Mouse (Mus musculus): ENCODE data around the gene Yif1b. TPM values are rescaled to one million over a fixed set of nuclear protein-coding genes. Genes with fewer than 3 reads are reported as not detected.
A peak's percentile ranks its signal among the peaks of the same experiment; 100 is the strongest.

Gene Yif1b
- polyA plus RNA-seq, 1 experiment from 2014 or later: 110 TPM

DNA sequence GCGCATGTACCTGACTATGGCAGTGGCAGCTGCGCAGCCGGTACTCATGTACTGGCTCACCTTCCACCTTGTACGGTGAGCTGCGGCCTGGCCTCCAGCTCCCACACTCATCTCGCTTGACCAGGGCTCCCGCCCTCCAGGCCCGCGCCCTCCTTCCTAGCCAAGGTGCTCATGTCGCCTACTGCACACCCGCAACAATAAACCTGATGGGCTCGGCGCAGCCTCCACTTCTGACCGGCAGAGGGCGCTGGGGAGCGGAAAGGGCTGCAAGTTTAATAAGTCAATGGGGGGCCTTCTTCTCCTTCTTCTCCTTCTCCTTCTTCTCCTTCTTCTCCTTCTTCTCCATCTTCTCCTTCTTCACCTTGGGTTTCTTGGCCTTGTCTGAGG is 9.2 kb downstream of the Yif1b start:
- H3K4me2 ChIP-seq (ENCODE audit: low read depth, low read length): peak overlapping the region; percentile 50
- peak; percentile 44 for DNase-seq (ENCODE audit: low spot score)
- no peak; the same call in 1 of the 2 replicates for ATAC-seq (ENCODE audit: low read depth)
- no peaks in the 10 kb centered on the region for H3K9me3 ChIP-seq (ENCODE audit: control insufficient read depth, low read length)
- no peak overlapping the region for H3K27ac ChIP-seq (replicated peaks; ENCODE audit: low read depth, low read length)
- no peaks in the 10 kb centered on the region for H3K4me1 ChIP-seq (ENCODE audit: control insufficient read depth, insufficient read depth, low read length)
- H3K36me3 ChIP-seq (ENCODE audit: control insufficient read depth, insufficient read depth, low read length): peaks cover 30% of the 10 kb centered on the region
- H3K27me3 ChIP-seq (replicated peaks; ENCODE audit: control insufficient read depth, insufficient read depth, low read length): peaks cover 6% of the 10 kb centered on the region; the same call in 1 of the 2 replicates
- no peak overlapping the region for H3K9ac ChIP-seq (ENCODE audit: low read depth, low read length)
- WGBS: 22% methylated on average over 14 of the region's 16 CpGs
- peak overlapping the region; percentile 21; the same call in 1 of the 2 replicates for H3K4me3 ChIP-seq (ENCODE audit: low read depth, low read length)

DNA sequence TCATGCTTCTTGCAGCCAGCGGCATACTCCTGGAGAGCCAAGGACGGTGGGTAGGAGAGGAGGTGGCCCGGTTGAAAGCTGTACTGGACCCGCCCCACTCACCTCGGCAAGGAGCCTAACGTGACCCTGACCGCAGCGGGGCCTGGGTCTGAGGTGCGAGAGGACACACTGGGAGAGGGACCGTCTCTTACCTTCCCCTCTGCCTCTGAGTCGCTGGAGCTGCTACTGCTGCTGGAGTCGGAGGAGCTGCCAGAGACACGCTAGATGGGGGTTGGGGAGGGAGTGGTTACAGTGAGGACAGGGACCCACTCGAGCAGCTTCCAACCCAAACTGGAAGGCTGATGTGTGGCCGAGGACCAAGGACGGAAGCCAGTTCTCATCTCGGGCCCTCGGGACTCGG is 9.6 kb downstream of the Yif1b start:
- H3K9ac ChIP-seq (ENCODE audit: low read depth, low read length): peak overlapping the region; percentile 14; the same call in 1 of the 2 replicates
- peaks cover 6% of the 10 kb centered on the region; the same call in 1 of the 2 replicates for H3K27me3 ChIP-seq (replicated peaks; ENCODE audit: control insufficient read depth, insufficient read depth, low read length)
- no peak overlapping the region for H3K27ac ChIP-seq (replicated peaks; ENCODE audit: low read depth, low read length)
- no peaks in the 10 kb centered on the region for H3K4me1 ChIP-seq (ENCODE audit: control insufficient read depth, insufficient read depth, low read length)
- no peaks in the 10 kb centered on the region for H3K9me3 ChIP-seq (ENCODE audit: control insufficient read depth, low read length)
- H3K4me2 ChIP-seq (ENCODE audit: low read depth, low read length): peak overlapping the region; percentile 50
- H3K36me3 ChIP-seq (ENCODE audit: control insufficient read depth, insufficient read depth, low read length): peaks cover 30% of the 10 kb centered on the region
- WGBS: 14% methylated on average over 18 of the region's 19 CpGs
- ATAC-seq (ENCODE audit: low read depth) (no peak), DNase-seq (ENCODE audit: low spot score) (no peak)
- H3K4me3 ChIP-seq (ENCODE audit: low read depth, low read length): peak overlapping the region; percentile 21

- DNase-seq (ENCODE audit: low spot score): no peak
- ATAC-seq (ENCODE audit: low read depth): no peak
- H3K4me1 ChIP-seq (ENCODE audit: control insufficient read depth, insufficient read depth, low read length): no peaks in the 10 kb centered on the region
- H3K9ac ChIP-seq (ENCODE audit: low read depth, low read length): peak within 1 kb of the TSS; percentile 14; the same call in 1 of the 2 replicates
- no peaks in the 10 kb centered on the region for H3K9me3 ChIP-seq (ENCODE audit: control insufficient read depth, low read length)
- 19% methylated on average over 20 of the region's 20 CpGs for WGBS
- H3K36me3 ChIP-seq (ENCODE audit: control insufficient read depth, insufficient read depth, low read length): peaks cover 30% of the 10 kb centered on the region
- H3K4me3 ChIP-seq (ENCODE audit: low read depth, low read length): peak within 1 kb of the TSS; percentile 21
- peak within 1 kb of the TSS; percentile 50 for H3K4me2 ChIP-seq (ENCODE audit: low read depth, low read length)
- no peak within 1 kb of the TSS for H3K27ac ChIP-seq (replicated peaks; ENCODE audit: low read depth, low read length)
- H3K27me3 ChIP-seq (replicated peaks; ENCODE audit: control insufficient read depth, insufficient read depth, low read length): peaks cover 6% of the 10 kb centered on the region; the same call in 1 of the 2 replicates
Observed at GRCm38 (mm10) chr7:29248261-29248841, 10.2 kb downstream of the Yif1b start, which contains the start of gene 2200002D01Rik. TSS of gene 2200002D01Rik (minus strand) at chr7:29248466.

DNA sequence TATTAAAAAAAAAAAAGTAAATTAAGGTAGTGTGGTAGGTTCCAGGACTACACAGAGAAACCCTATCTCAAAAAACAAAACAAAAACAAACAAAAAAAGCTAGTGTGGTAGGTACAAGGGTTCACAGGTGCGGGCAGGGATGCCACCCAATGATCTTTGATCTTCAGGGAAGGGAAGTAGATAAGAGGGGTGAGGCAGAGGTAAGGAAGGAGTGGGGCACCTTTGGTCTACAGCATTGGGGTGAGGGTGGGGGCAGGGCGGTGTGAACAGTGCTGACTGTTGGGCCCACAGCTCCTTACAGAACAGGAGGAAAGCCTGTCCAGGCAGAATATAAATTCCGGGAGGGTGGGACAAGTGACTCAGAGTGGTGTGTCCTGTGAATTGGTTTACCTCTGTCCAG is 13.0 kb downstream of the Yif1b start:
- no peak overlapping the region for H3K4me3 ChIP-seq (ENCODE audit: low read depth, low read length)
- no peaks in the 10 kb centered on the region for H3K4me1 ChIP-seq (ENCODE audit: control insufficient read depth, insufficient read depth, low read length)
- WGBS: 91% methylated on average over 2 of the region's 3 CpGs
- H3K27me3 ChIP-seq (replicated peaks; ENCODE audit: control insufficient read depth, insufficient read depth, low read length): peaks cover 6% of the 10 kb centered on the region; the same call in 1 of the 2 replicates
- DNase-seq (ENCODE audit: low spot score) (no peak), ATAC-seq (ENCODE audit: low read depth) (no peak)
- no peaks in the 10 kb centered on the region for H3K9me3 ChIP-seq (ENCODE audit: control insufficient read depth, low read length)
- no peak overlapping the region for H3K4me2 ChIP-seq (ENCODE audit: low read depth, low read length)
- no peak overlapping the region for H3K9ac ChIP-seq (ENCODE audit: low read depth, low read length)
- H3K36me3 ChIP-seq (ENCODE audit: control insufficient read depth, insufficient read depth, low read length): peaks cover 10% of the 10 kb centered on the region; the same call in 1 of the 2 replicates
- H3K27ac ChIP-seq (replicated peaks; ENCODE audit: low read depth, low read length): no peak overlapping the region

DNA sequence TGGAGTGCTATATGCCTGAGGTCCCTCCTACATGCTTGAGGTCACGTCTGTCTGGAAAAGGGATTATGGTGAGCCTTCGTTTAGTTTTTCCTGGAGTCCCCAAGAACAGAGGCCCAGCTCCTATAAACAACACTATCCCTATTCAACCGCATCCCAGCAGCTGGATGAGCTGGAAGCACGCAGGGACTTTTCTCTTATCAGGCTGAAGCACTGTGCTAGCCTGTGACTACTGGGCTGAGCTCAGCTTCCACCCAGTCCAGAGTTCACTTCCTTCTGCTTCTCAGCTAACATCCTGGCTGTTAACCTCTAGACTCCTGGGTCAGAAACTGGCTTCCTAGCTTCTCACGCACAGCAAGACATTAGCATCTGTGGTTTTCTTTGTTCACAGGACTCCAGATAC is 15.7 kb downstream of the Yif1b start:
- ATAC-seq (ENCODE audit: low read depth) (no peak), DNase-seq (ENCODE audit: low spot score) (no peak)
- Histone ChIP-seq H3K9me3 (ENCODE audit: control insufficient read depth, low read length) (no peaks in the 10 kb centered on the region), H3K4me2 (ENCODE audit: low read depth, low read length) (no peak overlapping the region), H3K4me3 (ENCODE audit: low read depth, low read length) (no peak overlapping the region), H3K27me3 (replicated peaks; ENCODE audit: control insufficient read depth, insufficient read depth, low read length) (no peaks in the 10 kb centered on the region), H3K4me1 (ENCODE audit: control insufficient read depth, insufficient read depth, low read length) (no peaks in the 10 kb centered on the region), H3K27ac (replicated peaks; ENCODE audit: low read depth, low read length) (no peak overlapping the region), H3K9ac (ENCODE audit: low read depth, low read length) (0 out of 2 replicates have a peak overlapping the region, but pooled peaks have one; percentile 4), H3K36me3 (ENCODE audit: control insufficient read depth, insufficient read depth, low read length) (0 out of 2 replicates have a peak, but pooled peaks cover 4% of the 10 kb centered on the region)
- WGBS: 45% methylated on average over 5 of the region's 5 CpGs

DNA sequence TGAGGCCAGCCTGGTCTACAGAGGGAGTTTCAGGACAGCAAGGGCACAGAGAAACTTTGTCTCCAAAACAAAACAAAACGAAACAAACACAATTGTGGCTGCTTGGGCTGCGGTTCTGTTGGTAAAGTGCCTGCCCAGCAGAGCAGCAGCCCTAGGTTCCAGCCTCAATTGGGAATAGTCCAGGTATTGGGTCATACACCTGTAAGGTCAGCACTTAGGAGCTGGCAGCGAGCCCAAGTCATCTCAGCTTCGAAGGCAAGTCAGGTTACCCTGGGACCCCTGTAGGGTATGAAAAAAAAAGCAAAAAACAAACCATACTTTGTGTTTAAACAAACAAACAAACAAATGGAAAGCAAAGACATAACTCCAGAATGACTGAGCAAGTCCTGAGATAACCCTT is 17.7 kb downstream of the Yif1b start:
- 76% methylated on average over 4 of the region's 4 CpGs for WGBS
- peaks cover 4% of the 10 kb centered on the region; the same call in 1 of the 2 replicates for H3K4me1 ChIP-seq (ENCODE audit: control insufficient read depth, insufficient read depth, low read length)

GRCm38 (mm10) chr7:29257368-29257767 is 19.2 kb downstream of the Yif1b start:
- Histone ChIP-seq H3K4me3 (ENCODE audit: low read depth, low read length) (no peak overlapping the region), H3K27me3 (replicated peaks; ENCODE audit: control insufficient read depth, insufficient read depth, low read length) (no peaks in the 10 kb centered on the region), H3K9ac (ENCODE audit: low read depth, low read length) (no peak overlapping the region), H3K4me1 (ENCODE audit: control insufficient read depth, insufficient read depth, low read length) (peaks cover 4% of the 10 kb centered on the region; the same call in 1 of the 2 replicates), H3K4me2 (ENCODE audit: low read depth, low read length) (no peak overlapping the region), H3K27ac (replicated peaks; ENCODE audit: low read depth, low read length) (no peak overlapping the region), H3K36me3 (ENCODE audit: control insufficient read depth, insufficient read depth, low read length) (0 out of 2 replicates have a peak, but pooled peaks cover 4% of the 10 kb centered on the region), H3K9me3 (ENCODE audit: control insufficient read depth, low read length) (no peaks in the 10 kb centered on the region)
- WGBS: 100% methylated on average over 1 of the region's 1 CpGs
- ATAC-seq (ENCODE audit: low read depth) (no peak), DNase-seq (ENCODE audit: low spot score) (no peak)

More for the DNA sequence above, 17.7 kb downstream of the Yif1b start:
- Histone ChIP-seq H3K4me2 (ENCODE audit: low read depth, low read length) (no peak overlapping the region), H3K9me3 (ENCODE audit: control insufficient read depth, low read length) (no peaks in the 10 kb centered on the region), H3K9ac (ENCODE audit: low read depth, low read length) (no peak overlapping the region; the same call in 1 of the 2 replicates), H3K36me3 (ENCODE audit: control insufficient read depth, insufficient read depth, low read length) (0 out of 2 replicates have a peak, but pooled peaks cover 4% of the 10 kb centered on the region), H3K27me3 (replicated peaks; ENCODE audit: control insufficient read depth, insufficient read depth, low read length) (no peaks in the 10 kb centered on the region), H3K27ac (replicated peaks; ENCODE audit: low read depth, low read length) (no peak overlapping the region), H3K4me3 (ENCODE audit: low read depth, low read length) (no peak overlapping the region)
- DNase-seq (ENCODE audit: low spot score): no peak
- ATAC-seq (ENCODE audit: low read depth): no peak

DNA sequence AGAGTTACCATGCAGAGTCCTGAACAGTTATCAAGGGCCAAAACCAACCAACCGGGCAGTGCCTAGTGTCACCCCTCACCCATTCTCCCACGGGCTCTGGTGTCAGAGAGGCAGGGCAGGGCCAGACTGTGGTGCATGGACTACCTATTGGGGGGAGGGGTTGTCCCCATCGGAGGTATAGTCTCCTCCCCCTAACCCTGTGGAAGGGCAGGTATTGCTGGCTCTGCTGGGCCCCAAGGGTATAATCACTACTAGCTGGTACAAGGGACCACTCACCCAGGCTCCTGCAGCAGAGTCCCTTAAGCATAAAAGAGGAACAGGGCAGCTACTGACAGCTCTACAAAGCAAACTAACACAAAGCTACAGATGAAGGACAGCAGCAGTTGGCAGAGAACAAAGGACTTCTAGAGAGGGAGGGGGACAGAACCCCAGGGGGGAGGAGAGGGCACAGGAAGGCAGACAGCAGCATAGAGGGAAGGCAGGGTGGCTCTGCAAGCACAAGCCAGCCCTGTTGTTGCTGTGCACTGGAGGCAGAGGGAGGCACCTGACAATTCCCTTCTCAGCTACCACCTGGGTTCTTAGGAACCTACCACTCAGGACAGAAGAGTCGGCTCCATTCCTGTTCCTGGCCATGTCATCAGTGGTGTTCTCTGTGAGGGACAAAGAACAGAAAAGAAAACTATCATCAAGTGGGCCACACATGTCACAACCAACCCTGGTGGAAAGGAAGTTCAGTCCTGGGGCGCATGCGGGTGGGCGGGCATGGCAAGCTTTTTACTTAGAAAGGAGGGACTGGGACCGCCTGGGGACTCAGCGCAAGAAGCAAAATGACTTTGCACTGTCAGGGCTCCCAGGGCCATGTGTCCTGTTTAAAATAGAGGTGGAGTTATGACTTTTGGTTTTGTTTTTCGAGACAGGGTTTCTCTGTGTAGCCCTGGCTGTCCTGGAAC is 21.9 kb downstream of the Yif1b start:
- DNase-seq (ENCODE audit: low spot score) (peak; percentile 39), ATAC-seq (ENCODE audit: low read depth) (peak; percentile 38; the same call in 1 of the 2 replicates)
- Histone ChIP-seq H3K27me3 (replicated peaks; ENCODE audit: control insufficient read depth, insufficient read depth, low read length) (no peaks in the 10 kb centered on the region), H3K4me2 (ENCODE audit: low read depth, low read length) (no peak overlapping the region), H3K4me3 (ENCODE audit: low read depth, low read length) (no peak overlapping the region), H3K9me3 (ENCODE audit: control insufficient read depth, low read length) (no peaks in the 10 kb centered on the region), H3K27ac (replicated peaks; ENCODE audit: low read depth, low read length) (no peak overlapping the region), H3K4me1 (ENCODE audit: control insufficient read depth, insufficient read depth, low read length) (peaks cover 4% of the 10 kb centered on the region; the same call in 1 of the 2 replicates), H3K36me3 (ENCODE audit: control insufficient read depth, insufficient read depth, low read length) (0 out of 2 replicates have a peak, but pooled peaks cover 4% of the 10 kb centered on the region), H3K9ac (ENCODE audit: low read depth, low read length) (no peak overlapping the region)
- 71% methylated on average over 10 of the region's 10 CpGs for WGBS

Measured in embryonic facial prominence, embryonic 14.5 days (tissue).